8 mouse cellular contexts compared by ENCODE assay signal in genomic region chr7:127026161-127026600, GRCm38 (mm10). TPM values are rescaled to one million over a fixed set of nuclear protein-coding genes. Genes with fewer than 3 reads are reported as not detected.
DNase-seq lines count a peak whose midpoint lies in the region; ATAC-seq lines count a peak whose summit lies in the region.

No protein-coding gene starts in this region.

- peaks cover 66% of the 10 kb centered on the region for H3K36me3 ChIP-seq in forebrain, embryonic 12.5 days (replicated peaks)
- H3K36me3 ChIP-seq in hindbrain, embryonic 11.5 days (ENCODE audit: control insufficient read depth, insufficient read depth, low read length) = peaks cover 5% of the 10 kb centered on the region; the same call in 1 of the 2 replicates
- peaks cover 83% of the 10 kb centered on the region for H3K36me3 ChIP-seq in limb, embryonic 10.5 days
- H3K36me3 ChIP-seq in midbrain, embryonic 11.5 days (ENCODE audit: control insufficient read depth, insufficient read depth, low read length) = peaks cover 21% of the 10 kb centered on the region
- peaks cover 30% of the 10 kb centered on the region for H3K36me3 ChIP-seq in stomach, embryonic 15.5 days

- no peaks in the 10 kb centered on the region for H3K27me3 ChIP-seq in forebrain, embryonic 12.5 days
- H3K27me3 ChIP-seq in hindbrain, embryonic 11.5 days (ENCODE audit: control insufficient read depth, insufficient read depth, low read length) = no peaks in the 10 kb centered on the region
- H3K27me3 ChIP-seq in limb, embryonic 10.5 days (ENCODE audit: low read depth, poor library complexity, severe bottlenecking) = no peaks in the 10 kb centered on the region
- H3K27me3 ChIP-seq in midbrain, embryonic 11.5 days (ENCODE audit: control insufficient read depth, insufficient read depth, low read length) = no peaks in the 10 kb centered on the region
- H3K27me3 ChIP-seq in stomach, embryonic 15.5 days (replicated peaks) = no peaks in the 10 kb centered on the region

- WGBS in forebrain, embryonic 12.5 days = under 1% methylated on average over 15 of the region's 48 CpGs
- 0% methylated on average over 7 of the region's 48 CpGs for WGBS in hindbrain, embryonic 11.5 days
- under 1% methylated on average over 45 of the region's 48 CpGs for WGBS in limb, embryonic 10.5 days
- WGBS in midbrain, embryonic 11.5 days = 0% methylated on average over 22 of the region's 48 CpGs
- under 1% methylated on average over 39 of the region's 48 CpGs for WGBS in stomach, embryonic 15.5 days

- H3K9me3 ChIP-seq in forebrain, embryonic 12.5 days = no peaks in the 10 kb centered on the region
- H3K9me3 ChIP-seq in hindbrain, embryonic 11.5 days (ENCODE audit: control insufficient read depth, low read length) = no peaks in the 10 kb centered on the region
- no peaks in the 10 kb centered on the region for H3K9me3 ChIP-seq in limb, embryonic 10.5 days (replicated peaks)
- H3K9me3 ChIP-seq in midbrain, embryonic 11.5 days (ENCODE audit: control insufficient read depth, low read length) = no peaks in the 10 kb centered on the region
- H3K9me3 ChIP-seq in stomach, embryonic 15.5 days = no peaks in the 10 kb centered on the region

- peaks cover 48% of the 10 kb centered on the region for H3K4me1 ChIP-seq in forebrain, embryonic 12.5 days
- peaks cover 17% of the 10 kb centered on the region for H3K4me1 ChIP-seq in hindbrain, embryonic 11.5 days (replicated peaks; ENCODE audit: control insufficient read depth, insufficient read depth, low read length)
- H3K4me1 ChIP-seq in limb, embryonic 10.5 days = peaks cover 50% of the 10 kb centered on the region
- H3K4me1 ChIP-seq in midbrain, embryonic 11.5 days (ENCODE audit: control insufficient read depth, insufficient read depth, low read length) = peaks cover 45% of the 10 kb centered on the region
- H3K4me1 ChIP-seq in stomach, embryonic 15.5 days = peaks cover 44% of the 10 kb centered on the region

- H3K4me2 ChIP-seq in forebrain, embryonic 12.5 days = peak overlapping the region; percentile 90
- peak overlapping the region; percentile 96 for H3K4me2 ChIP-seq in hindbrain, embryonic 11.5 days (replicated peaks; ENCODE audit: low read depth, low read length)
- peak overlapping the region; percentile 99 for H3K4me2 ChIP-seq in midbrain, embryonic 11.5 days
- peak overlapping the region; percentile 87 for H3K4me2 ChIP-seq in stomach, embryonic 15.5 days

- peak overlapping the region; percentile 100 for H3K27ac ChIP-seq in forebrain, embryonic 12.5 days
- peak overlapping the region; percentile 99 for H3K27ac ChIP-seq in hindbrain, embryonic 11.5 days (ENCODE audit: low read depth, low read length)
- peak overlapping the region; percentile 99 for H3K27ac ChIP-seq in limb, embryonic 10.5 days
- H3K27ac ChIP-seq in midbrain, embryonic 11.5 days (ENCODE audit: low read depth, low read length) = peak overlapping the region; percentile 97
- peak overlapping the region; percentile 98 for H3K27ac ChIP-seq in stomach, embryonic 15.5 days

- DNase-seq in frontal cortex, postnatal 10 days (ENCODE audit: low spot score in 2 of 2) = peak; percentile 72 to 76
- peak; percentile 69 for DNase-seq in brain, adult 2 months (ENCODE audit: low read depth, low spot score)
- DNase-seq in hindbrain, embryonic 11.5 days (ENCODE audit: low spot score) = no peak
- DNase-seq in limb, embryonic 10.5 days (ENCODE audit: low spot score) = peak; percentile 84
- DNase-seq in midbrain, embryonic 11.5 days (ENCODE audit: low spot score, missing footprints) = peak; percentile 96

- H3K4me3 ChIP-seq in forebrain, embryonic 12.5 days (replicated peaks) = peak overlapping the region; percentile 98
- peak overlapping the region; percentile 98 for H3K4me3 ChIP-seq in hindbrain, embryonic 11.5 days (ENCODE audit: low read depth, low read length)
- H3K4me3 ChIP-seq in limb, embryonic 10.5 days = peak overlapping the region; percentile 83
- H3K4me3 ChIP-seq in midbrain, embryonic 11.5 days (ENCODE audit: low read depth, low read length) = peak overlapping the region; percentile 99
- peak overlapping the region; percentile 91 for H3K4me3 ChIP-seq in stomach, embryonic 15.5 days (replicated peaks)

- peak overlapping the region; percentile 100 for H3K9ac ChIP-seq in forebrain, embryonic 12.5 days
- peak overlapping the region; percentile 100 for H3K9ac ChIP-seq in hindbrain, embryonic 11.5 days (ENCODE audit: low read depth, low read length)
- peak overlapping the region; percentile 100 for H3K9ac ChIP-seq in midbrain, embryonic 11.5 days (ENCODE audit: low read length)
- peak overlapping the region; percentile 97 for H3K9ac ChIP-seq in stomach, embryonic 15.5 days

- no peak for ATAC-seq in frontal cortex, adult (ENCODE audit: low TSS enrichment)
- peak; percentile 24 for ATAC-seq in forebrain, embryonic 12.5 days (ENCODE audit: low FRiP score)
- ATAC-seq in hindbrain, embryonic 11.5 days (ENCODE audit: low FRiP score) = peak; percentile 5; the same call in 1 of the 2 replicates
- ATAC-seq in midbrain, embryonic 11.5 days (ENCODE audit: low FRiP score) = peak; percentile 24
- ATAC-seq in stomach, embryonic 15.5 days (ENCODE audit: insufficient read depth, low FRiP score, low read depth) = peak; percentile 12

RNA-seq across cellular contexts. Expression of gene Maz, which starts 0.7 kb away (rescaled TPM):
- 95.2 and 113 TPM in 2 replicates for polyA plus RNA-seq in forebrain, embryonic 12.5 days (2016; fragmentation: Nextera tagmentation; extraction: Ambion mirVana)
- 69.4 and 71.4 TPM in 2 replicates for polyA plus RNA-seq in hindbrain, embryonic 11.5 days (2014; fragmentation: Nextera tagmentation; extraction: Ambion mirVana)
- 86.0 and 88.1 TPM in 2 replicates for polyA plus RNA-seq in limb, embryonic 10.5 days (2016; fragmentation: Nextera tagmentation; extraction: Ambion mirVana)
- polyA plus RNA-seq in midbrain, embryonic 11.5 days (2014; fragmentation: Nextera tagmentation; extraction: Ambion mirVana) = 64.3 and 80.7 TPM in 2 replicates
- polyA plus RNA-seq in stomach, embryonic 15.5 days (2015; fragmentation: Nextera tagmentation; extraction: Ambion mirVana) = 67.7 and 69.7 TPM in 2 replicates

RNA-seq across cellular contexts. Expression of gene Prrt2, which starts 5.2 kb away (rescaled TPM):
- polyA plus RNA-seq in forebrain, embryonic 12.5 days (2016; fragmentation: Nextera tagmentation; extraction: Ambion mirVana) = 5.0 and 6.5 TPM in 2 replicates
- polyA plus RNA-seq in hindbrain, embryonic 11.5 days (2014; fragmentation: Nextera tagmentation; extraction: Ambion mirVana) = 7.2 and 7.7 TPM in 2 replicates
- polyA plus RNA-seq in limb, embryonic 10.5 days (2016; fragmentation: Nextera tagmentation; extraction: Ambion mirVana) = 2.9 and 4.4 TPM in 2 replicates
- polyA plus RNA-seq in midbrain, embryonic 11.5 days (2014; fragmentation: Nextera tagmentation; extraction: Ambion mirVana) = 2.6 and 4.0 TPM in 2 replicates
- polyA plus RNA-seq in stomach, embryonic 15.5 days (2015; fragmentation: Nextera tagmentation; extraction: Ambion mirVana) = 5.9 and 8.1 TPM in 2 replicates

RNA-seq across cellular contexts. Expression of gene Gm42742, which starts 5.3 kb away (rescaled TPM):
- polyA plus RNA-seq in forebrain, embryonic 12.5 days (2016; fragmentation: Nextera tagmentation; extraction: Ambion mirVana) = 53.3 and 75.4 TPM in 2 replicates
- 50.4 and 53.7 TPM in 2 replicates for polyA plus RNA-seq in hindbrain, embryonic 11.5 days (2014; fragmentation: Nextera tagmentation; extraction: Ambion mirVana)
- polyA plus RNA-seq in limb, embryonic 10.5 days (2016; fragmentation: Nextera tagmentation; extraction: Ambion mirVana) = 30.8 and 44.7 TPM in 2 replicates
- 58.8 and 68.8 TPM in 2 replicates for polyA plus RNA-seq in midbrain, embryonic 11.5 days (2014; fragmentation: Nextera tagmentation; extraction: Ambion mirVana)
- 25.0 and 63.8 TPM in 2 replicates for polyA plus RNA-seq in stomach, embryonic 15.5 days (2015; fragmentation: Nextera tagmentation; extraction: Ambion mirVana)

RNA-seq across cellular contexts. Expression of gene Pagr1a, which starts 9.0 kb away (rescaled TPM):
- 51.4 and 66.8 TPM in 2 replicates for polyA plus RNA-seq in forebrain, embryonic 12.5 days (2016; fragmentation: Nextera tagmentation; extraction: Ambion mirVana)
- 76.1 and 78.5 TPM in 2 replicates for polyA plus RNA-seq in hindbrain, embryonic 11.5 days (2014; fragmentation: Nextera tagmentation; extraction: Ambion mirVana)
- 88.5 and 95.0 TPM in 2 replicates for polyA plus RNA-seq in limb, embryonic 10.5 days (2016; fragmentation: Nextera tagmentation; extraction: Ambion mirVana)
- polyA plus RNA-seq in midbrain, embryonic 11.5 days (2014; fragmentation: Nextera tagmentation; extraction: Ambion mirVana) = 59.0 and 70.6 TPM in 2 replicates
- polyA plus RNA-seq in stomach, embryonic 15.5 days (2015; fragmentation: Nextera tagmentation; extraction: Ambion mirVana) = 33.1 and 62.5 TPM in 2 replicates

RNA-seq across cellular contexts. Expression of gene Pagr1b, which starts 9.9 kb away (rescaled TPM):
- polyA plus RNA-seq in forebrain, embryonic 12.5 days (2016; fragmentation: Nextera tagmentation; extraction: Ambion mirVana) = 0.38 and 0.56 TPM in 2 replicates
- polyA plus RNA-seq in hindbrain, embryonic 11.5 days (2014; fragmentation: Nextera tagmentation; extraction: Ambion mirVana) = not detected in 2 replicates
- 0.90 TPM in 1 of 2 replicates, not detected in the other for polyA plus RNA-seq in limb, embryonic 10.5 days (2016; fragmentation: Nextera tagmentation; extraction: Ambion mirVana)
- not detected in 2 replicates for polyA plus RNA-seq in midbrain, embryonic 11.5 days (2014; fragmentation: Nextera tagmentation; extraction: Ambion mirVana)
- 1.0 TPM in 1 of 2 replicates, not detected in the other for polyA plus RNA-seq in stomach, embryonic 15.5 days (2015; fragmentation: Nextera tagmentation; extraction: Ambion mirVana)
